Mouse (Mus musculus): ENCODE measurements around the gene Spats2l. TPM values are rescaled to one million over a fixed set of nuclear protein-coding genes. Genes with fewer than 3 reads are reported as not detected.

Gene Spats2l
- polyA plus RNA-seq, 1 experiment from 2014 or later: 32.3 TPM

DNA sequence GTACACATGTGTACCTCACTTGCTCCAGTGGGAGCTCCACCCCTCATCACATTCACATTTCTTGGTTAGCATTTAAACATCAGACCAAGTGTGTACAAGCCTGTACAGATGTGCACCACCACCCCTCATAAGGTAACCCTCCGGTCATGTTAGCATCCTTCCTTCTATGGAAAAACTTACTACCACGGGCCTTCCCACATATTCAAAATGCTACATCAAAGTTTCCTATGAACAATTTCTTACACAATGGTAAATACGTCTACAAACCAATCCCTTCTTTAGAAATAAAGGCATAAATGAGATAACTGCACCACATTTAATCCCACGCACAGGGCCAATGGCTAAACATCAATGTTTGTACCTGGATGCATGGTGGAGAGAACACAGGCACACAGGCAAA is 178.5 kb downstream of the Spats2l start:
- ATAC-seq (ENCODE audit: insufficient read depth, low FRiP score, low TSS enrichment): no peak
- no peak overlapping the region for H3K9ac ChIP-seq (ENCODE audit: low read length)
- no peak overlapping the region for H3K4me2 ChIP-seq (ENCODE audit: low read depth)
- no peak overlapping the region for H3K4me3 ChIP-seq (ENCODE audit: low read depth, low read length)
- DNase-seq (ENCODE audit: low spot score): no peak
- H3K4me1 ChIP-seq (ENCODE audit: control insufficient read depth, insufficient read depth, low read length): no peaks in the 10 kb centered on the region
- 96% methylated on average over 4 of the region's 4 CpGs for WGBS
- H3K27ac ChIP-seq (ENCODE audit: low read depth, low read length): no peak overlapping the region
- H3K9me3 ChIP-seq (ENCODE audit: control insufficient read depth, low read length): no peaks in the 10 kb centered on the region
- peaks cover 4% of the 10 kb centered on the region; the same call in 1 of the 2 replicates for H3K36me3 ChIP-seq (ENCODE audit: control insufficient read depth, insufficient read depth, low read length)
- no peaks in the 10 kb centered on the region for H3K27me3 ChIP-seq (ENCODE audit: control insufficient read depth, insufficient read depth, low read length)

DNA sequence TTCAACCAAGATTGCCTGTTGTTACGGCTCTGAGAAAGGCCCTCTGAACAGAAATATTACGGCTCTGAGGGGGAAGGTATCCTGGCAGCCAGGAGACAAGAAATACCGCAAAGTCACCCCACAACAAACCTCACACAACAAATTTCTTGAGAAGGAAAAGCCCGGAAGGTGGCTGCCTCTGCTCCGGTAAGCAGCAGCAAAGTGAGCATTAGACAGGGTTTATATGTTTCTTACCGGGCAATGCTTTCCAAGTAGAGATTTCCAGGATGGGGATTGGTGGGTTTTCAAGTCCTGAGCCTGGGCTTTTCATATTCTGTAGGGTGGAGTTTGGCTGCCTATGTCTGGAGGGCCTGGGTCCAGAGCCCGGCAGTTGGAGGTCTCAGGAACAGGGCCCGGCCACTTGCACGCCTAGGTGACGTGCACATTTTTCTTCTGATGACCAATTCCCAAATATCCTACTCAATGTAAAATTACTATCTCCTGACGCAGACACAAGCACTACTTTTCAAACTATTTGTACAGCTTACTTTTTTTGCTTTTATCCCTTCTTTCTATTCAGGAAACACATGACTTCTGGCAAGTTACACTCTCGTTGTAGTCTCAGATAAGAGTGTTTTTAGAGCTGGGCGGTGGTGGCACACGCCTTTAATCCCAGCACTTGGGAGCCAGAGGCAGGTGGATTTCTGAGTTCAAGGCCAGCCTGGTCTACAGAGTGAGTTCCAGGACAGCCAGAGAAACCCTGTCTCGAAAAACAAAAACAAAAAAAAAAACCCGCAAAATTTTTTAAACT is 179.8 kb downstream of the Spats2l start:
- Histone ChIP-seq H3K9me3 (ENCODE audit: control insufficient read depth, low read length) (no peaks in the 10 kb centered on the region), H3K36me3 (ENCODE audit: control insufficient read depth, insufficient read depth, low read length) (peaks cover 4% of the 10 kb centered on the region; the same call in 1 of the 2 replicates), H3K27ac (ENCODE audit: low read depth, low read length) (no peak overlapping the region), H3K4me3 (ENCODE audit: low read depth, low read length) (no peak overlapping the region), H3K4me2 (ENCODE audit: low read depth) (no peak overlapping the region), H3K9ac (ENCODE audit: low read length) (no peak overlapping the region), H3K4me1 (ENCODE audit: control insufficient read depth, insufficient read depth, low read length) (no peaks in the 10 kb centered on the region), H3K27me3 (ENCODE audit: control insufficient read depth, insufficient read depth, low read length) (no peaks in the 10 kb centered on the region)
- no peak for DNase-seq (ENCODE audit: low spot score)
- ATAC-seq (ENCODE audit: insufficient read depth, low FRiP score, low TSS enrichment): no peak
- WGBS: 93% methylated on average over 16 of the region's 16 CpGs

DNA sequence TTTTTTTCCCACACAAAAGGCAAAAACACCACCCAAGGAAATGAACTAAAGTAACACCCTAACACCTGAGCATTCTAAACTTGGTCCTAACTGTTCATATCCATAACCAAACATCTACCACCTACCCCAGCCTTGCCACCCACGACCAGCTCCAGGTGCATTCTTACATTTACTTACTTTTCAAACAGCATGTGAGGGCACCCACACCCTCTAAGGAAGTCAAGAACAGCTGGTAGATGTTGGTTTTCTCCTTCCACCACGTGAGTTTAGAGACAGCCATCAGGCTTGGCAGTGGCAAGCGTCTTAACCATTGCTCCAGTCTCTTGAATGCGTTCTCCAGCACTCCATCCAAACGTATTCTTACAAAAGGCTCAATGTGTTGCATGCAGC is 180.4 kb downstream of the Spats2l start:
- no peak overlapping the region for H3K9ac ChIP-seq (ENCODE audit: low read length)
- H3K9me3 ChIP-seq (ENCODE audit: control insufficient read depth, low read length): no peaks in the 10 kb centered on the region
- peaks cover 4% of the 10 kb centered on the region; the same call in 1 of the 2 replicates for H3K36me3 ChIP-seq (ENCODE audit: control insufficient read depth, insufficient read depth, low read length)
- H3K27me3 ChIP-seq (ENCODE audit: control insufficient read depth, insufficient read depth, low read length): no peaks in the 10 kb centered on the region
- WGBS: 85% methylated on average over 5 of the region's 5 CpGs
- no peaks in the 10 kb centered on the region for H3K4me1 ChIP-seq (ENCODE audit: control insufficient read depth, insufficient read depth, low read length)
- DNase-seq (ENCODE audit: low spot score) (no peak), ATAC-seq (ENCODE audit: insufficient read depth, low FRiP score, low TSS enrichment) (no peak)
- no peak overlapping the region for H3K4me2 ChIP-seq (ENCODE audit: low read depth)
- no peak overlapping the region for H3K4me3 ChIP-seq (ENCODE audit: low read depth, low read length)
- no peak overlapping the region for H3K27ac ChIP-seq (ENCODE audit: low read depth, low read length)

DNA sequence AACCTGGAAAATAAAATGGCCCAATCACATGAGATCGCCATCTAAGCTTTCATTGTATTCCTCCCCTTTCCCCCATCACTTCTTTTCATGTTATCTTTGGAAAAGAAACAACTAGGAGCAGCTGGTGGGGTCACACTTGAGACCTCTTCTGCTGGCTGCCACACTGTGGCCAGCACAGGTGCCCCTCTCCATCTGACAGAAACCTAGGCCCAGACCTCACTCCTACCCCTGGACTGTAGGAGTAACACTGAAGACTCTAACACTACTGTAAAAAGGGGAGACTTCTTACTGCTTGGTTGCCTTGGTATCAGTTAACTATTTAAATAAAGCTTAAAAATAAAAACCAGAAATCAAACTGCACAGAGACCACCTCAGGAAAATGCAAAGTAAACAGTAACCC is 181.8 kb downstream of the Spats2l start:
- H3K36me3 ChIP-seq (ENCODE audit: control insufficient read depth, insufficient read depth, low read length): peaks cover 6% of the 10 kb centered on the region; the same call in 1 of the 2 replicates
- WGBS: 92% methylated on average over 1 of the region's 1 CpGs

DNA sequence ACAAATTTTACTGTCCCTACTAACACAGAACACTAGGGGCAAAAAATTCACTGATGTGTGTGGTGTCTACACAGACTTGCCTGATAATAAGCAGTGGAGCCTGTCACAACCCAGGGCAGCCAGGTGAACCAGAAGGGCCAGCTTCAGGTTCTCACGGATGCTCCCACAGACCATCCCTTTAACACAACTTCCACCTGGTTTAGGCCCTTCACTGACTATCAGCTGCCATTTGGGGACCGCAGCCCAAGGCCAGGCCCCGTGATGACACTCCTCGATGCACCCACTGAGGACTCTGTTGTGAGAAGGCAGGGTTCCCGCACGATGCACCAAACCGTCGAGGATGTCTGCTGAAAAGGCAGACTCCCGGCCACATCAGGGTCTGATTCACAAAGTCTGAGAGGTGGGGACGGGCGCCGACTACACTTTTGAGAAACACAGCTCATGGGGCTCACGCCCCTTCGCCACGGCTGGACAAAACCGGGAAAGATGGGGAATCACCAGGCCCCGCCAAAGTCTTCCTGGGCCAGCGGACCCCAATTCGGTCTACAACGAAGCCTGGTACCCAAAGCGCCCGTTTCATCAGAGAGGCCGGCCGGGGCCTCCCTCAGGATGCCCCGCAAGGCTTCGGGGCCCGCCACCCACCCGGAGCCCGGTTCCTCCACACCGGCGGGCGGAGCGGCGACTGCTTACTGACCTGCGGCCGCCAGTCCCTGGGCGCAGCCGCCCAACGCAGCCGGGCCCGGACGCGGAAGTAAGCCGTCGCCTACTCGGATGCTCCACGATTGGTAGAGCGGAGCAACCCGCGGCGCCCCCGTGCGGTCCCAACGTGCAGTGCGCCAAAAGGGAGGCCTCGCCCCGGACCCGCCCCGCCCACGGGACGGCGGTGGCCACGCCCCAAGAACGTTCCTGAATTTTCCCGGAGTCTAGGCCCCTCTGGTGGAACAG is 195.6 kb downstream of the Spats2l start:
- peak; percentile 97 for ATAC-seq (ENCODE audit: insufficient read depth, low FRiP score, low TSS enrichment)
- Histone ChIP-seq H3K36me3 (ENCODE audit: control insufficient read depth, insufficient read depth, low read length) (no peaks in the 10 kb centered on the region), H3K9ac (ENCODE audit: low read length) (peak overlapping the region; percentile 94), H3K4me3 (ENCODE audit: low read depth, low read length) (peak overlapping the region; percentile 69), H3K27ac (ENCODE audit: low read depth, low read length) (peak overlapping the region; percentile 46; the same call in 1 of the 2 replicates), H3K9me3 (ENCODE audit: control insufficient read depth, low read length) (no peaks in the 10 kb centered on the region), H3K27me3 (ENCODE audit: control insufficient read depth, insufficient read depth, low read length) (no peaks in the 10 kb centered on the region), H3K4me1 (ENCODE audit: control insufficient read depth, insufficient read depth, low read length) (no peaks in the 10 kb centered on the region), H3K4me2 (ENCODE audit: low read depth) (peak overlapping the region; percentile 74)
- DNase-seq (ENCODE audit: low spot score): peak; percentile 97
- under 1% methylated on average over 64 of the region's 65 CpGs for WGBS

More for the DNA sequence above, 181.8 kb downstream of the Spats2l start:
- DNase-seq (ENCODE audit: low spot score) (no peak), ATAC-seq (ENCODE audit: insufficient read depth, low FRiP score, low TSS enrichment) (no peak)
- Histone ChIP-seq H3K27me3 (ENCODE audit: control insufficient read depth, insufficient read depth, low read length) (no peaks in the 10 kb centered on the region), H3K27ac (ENCODE audit: low read depth, low read length) (no peak overlapping the region), H3K4me3 (ENCODE audit: low read depth, low read length) (no peak overlapping the region), H3K4me1 (ENCODE audit: control insufficient read depth, insufficient read depth, low read length) (no peaks in the 10 kb centered on the region), H3K9ac (ENCODE audit: low read length) (no peak overlapping the region), H3K9me3 (ENCODE audit: control insufficient read depth, low read length) (no peaks in the 10 kb centered on the region), H3K4me2 (ENCODE audit: low read depth) (no peak overlapping the region)

DNA sequence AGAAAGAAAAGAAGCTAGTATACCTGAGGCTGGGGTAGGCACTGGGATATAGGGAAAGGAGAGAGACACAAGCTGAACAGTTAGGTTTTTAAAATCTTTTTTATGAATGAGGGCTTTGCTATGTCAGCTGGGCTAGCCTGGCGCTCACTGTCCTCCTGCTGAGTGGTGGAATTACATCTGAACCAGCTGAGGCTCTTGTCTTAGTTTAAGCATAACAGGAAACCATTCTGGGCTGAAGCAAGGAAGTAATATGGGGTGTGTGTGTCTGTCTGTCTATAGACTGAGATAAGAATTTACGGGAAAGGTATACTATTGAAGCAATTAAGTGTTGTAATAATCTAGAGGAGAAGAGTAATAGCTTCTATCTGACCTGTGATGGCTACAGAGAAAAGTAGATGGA is 197.6 kb downstream of the Spats2l start:
- 89% methylated on average over 2 of the region's 2 CpGs for WGBS
- no peak overlapping the region for H3K27ac ChIP-seq (ENCODE audit: low read depth, low read length)
- no peak overlapping the region for H3K4me3 ChIP-seq (ENCODE audit: low read depth, low read length)
- no peaks in the 10 kb centered on the region for H3K27me3 ChIP-seq (ENCODE audit: control insufficient read depth, insufficient read depth, low read length)
- H3K9ac ChIP-seq (ENCODE audit: low read length): no peak overlapping the region
- DNase-seq (ENCODE audit: low spot score): no peak
- H3K4me2 ChIP-seq (ENCODE audit: low read depth): no peak overlapping the region
- no peaks in the 10 kb centered on the region for H3K9me3 ChIP-seq (ENCODE audit: control insufficient read depth, low read length)
- H3K36me3 ChIP-seq (ENCODE audit: control insufficient read depth, insufficient read depth, low read length): no peaks in the 10 kb centered on the region
- H3K4me1 ChIP-seq (ENCODE audit: control insufficient read depth, insufficient read depth, low read length): no peaks in the 10 kb centered on the region
- ATAC-seq (ENCODE audit: insufficient read depth, low FRiP score, low TSS enrichment): no peak

DNA sequence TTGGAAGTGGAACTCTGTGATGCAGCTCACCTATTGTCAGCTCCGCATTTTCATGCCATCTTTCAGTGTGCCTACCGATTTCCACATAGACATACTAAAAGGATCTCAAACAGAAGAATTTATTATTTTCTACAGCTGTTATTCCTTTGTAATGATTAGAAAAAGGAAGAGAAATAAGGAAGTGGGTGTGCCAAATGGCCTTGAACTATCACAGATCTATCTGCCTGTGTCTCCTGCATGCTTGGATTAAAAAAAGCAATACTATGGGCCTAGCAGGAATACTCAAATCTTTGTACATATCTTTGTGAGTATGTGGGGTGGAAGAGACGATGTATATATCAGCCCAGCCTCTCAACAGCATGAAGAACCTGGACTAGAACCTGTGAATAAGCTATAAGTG is 202.9 kb downstream of the Spats2l start:
- no peak overlapping the region for H3K27ac ChIP-seq (ENCODE audit: low read depth, low read length)
- no peak overlapping the region for H3K4me3 ChIP-seq (ENCODE audit: low read depth, low read length)
- H3K36me3 ChIP-seq (ENCODE audit: control insufficient read depth, insufficient read depth, low read length): no peaks in the 10 kb centered on the region
- ATAC-seq (ENCODE audit: insufficient read depth, low FRiP score, low TSS enrichment) (no peak), DNase-seq (ENCODE audit: low spot score) (no peak)
- H3K9ac ChIP-seq (ENCODE audit: low read length): no peak overlapping the region
- no peak overlapping the region for H3K4me2 ChIP-seq (ENCODE audit: low read depth)
- no peaks in the 10 kb centered on the region for H3K9me3 ChIP-seq (ENCODE audit: control insufficient read depth, low read length)
- H3K4me1 ChIP-seq (ENCODE audit: control insufficient read depth, insufficient read depth, low read length): no peaks in the 10 kb centered on the region
- no peaks in the 10 kb centered on the region for H3K27me3 ChIP-seq (ENCODE audit: control insufficient read depth, insufficient read depth, low read length)
- WGBS: 91% methylated on average over 3 of the region's 3 CpGs

DNA sequence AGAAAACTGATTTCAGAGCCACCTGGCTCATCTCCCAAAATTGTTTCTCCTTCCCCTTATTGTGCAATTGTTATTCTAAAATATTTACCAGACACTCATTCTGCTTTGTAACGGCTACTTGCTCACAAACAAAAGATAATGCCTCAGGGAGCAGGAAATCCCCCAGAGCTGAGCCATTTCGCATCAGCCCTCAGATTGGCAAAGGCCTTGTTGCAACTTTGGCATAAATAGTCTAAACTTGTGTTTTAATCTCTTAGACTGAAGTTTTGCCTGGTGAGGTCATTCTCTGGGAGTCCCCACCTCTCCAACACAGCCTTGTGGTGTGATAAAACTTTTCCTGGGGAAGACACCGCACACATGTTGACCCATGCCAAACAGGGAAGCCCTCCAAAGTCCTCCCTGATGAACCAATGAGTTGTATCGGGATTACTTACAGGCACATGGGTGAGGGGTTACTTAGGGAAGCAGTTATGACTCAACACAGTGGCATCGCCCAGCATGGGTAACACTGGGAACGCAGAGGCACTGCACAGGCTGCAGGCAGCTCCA is 215.2 kb downstream of the Spats2l start:
- WGBS: 78% methylated on average over 6 of the region's 6 CpGs
- no peak for ATAC-seq (ENCODE audit: insufficient read depth, low FRiP score, low TSS enrichment)

More for the DNA sequence above, 215.2 kb downstream of the Spats2l start:
- Histone ChIP-seq H3K9ac (ENCODE audit: low read length) (no peak overlapping the region), H3K27me3 (ENCODE audit: control insufficient read depth, insufficient read depth, low read length) (no peaks in the 10 kb centered on the region), H3K4me1 (ENCODE audit: control insufficient read depth, insufficient read depth, low read length) (no peaks in the 10 kb centered on the region), H3K4me3 (ENCODE audit: low read depth, low read length) (no peak overlapping the region), H3K9me3 (ENCODE audit: control insufficient read depth, low read length) (no peaks in the 10 kb centered on the region), H3K27ac (ENCODE audit: low read depth, low read length) (no peak overlapping the region), H3K4me2 (ENCODE audit: low read depth) (no peak overlapping the region), H3K36me3 (ENCODE audit: control insufficient read depth, insufficient read depth, low read length) (no peaks in the 10 kb centered on the region)
- no peak for DNase-seq (ENCODE audit: low spot score)

All from neural tube, embryonic 11.5 days (tissue).